14 mouse cellular contexts compared by ENCODE assay signal in the genomic region with DNA sequence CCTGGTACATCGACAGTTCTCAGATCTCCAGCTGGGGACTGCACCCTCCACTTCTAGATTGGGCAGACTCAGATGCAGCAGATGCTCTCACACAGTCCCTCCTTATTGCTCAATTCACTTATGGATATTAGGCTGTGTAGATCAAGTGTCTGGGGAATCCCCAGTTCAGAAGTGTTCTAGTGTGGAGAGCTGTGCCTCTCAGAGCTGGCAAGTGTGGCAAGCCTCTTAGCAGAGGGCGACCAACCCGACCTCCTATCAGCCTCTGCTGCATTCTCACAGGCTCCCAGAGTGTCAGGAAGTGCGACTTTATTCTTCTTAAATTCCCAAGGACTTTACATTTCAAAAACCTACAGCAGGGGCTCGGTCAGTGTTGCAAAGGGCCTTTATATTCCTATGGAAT.
DNase-seq lines count a peak whose midpoint lies in the region; ATAC-seq and TF ChIP-seq lines count a peak whose summit lies in the region.
"Had no signal": no experiment of that assay in that cellular context is flagged by ENCODE, and none has a peak within 500 bp of the region (broad histone marks: within the 10 kb centered on the region; RNA-seq: fewer than 3 reads in every experiment).

No protein-coding gene starts in this region.

- 36% methylated on average over 5 of the region's 5 CpGs for WGBS in lung, postnatal 0 days
- 31% methylated on average over 5 of the region's 5 CpGs for WGBS in hindbrain, embryonic 12.5 days
- 47% methylated on average over 5 of the region's 5 CpGs for WGBS in kidney, embryonic 16.5 days

- H3K36me3 ChIP-seq in lung, postnatal 0 days (ENCODE audit: insufficient read depth, low read length), result peaks cover 2% of the 10 kb centered on the region; the same call in 1 of the 2 replicates
- peaks cover 16% of the 10 kb centered on the region for H3K36me3 ChIP-seq in hindbrain, embryonic 12.5 days
- H3K36me3 ChIP-seq in myocyte (ENCODE audit: control insufficient read depth, insufficient read depth), result no peaks in the 10 kb centered on the region
- H3K36me3 ChIP-seq in kidney, embryonic 16.5 days (ENCODE audit: insufficient read depth, low read length), result 0 out of 2 replicates have a peak, but pooled peaks cover 8% of the 10 kb centered on the region
- H3K36me3 ChIP-seq: liver, embryonic 15.5 days had no signal

- H3K4me2 ChIP-seq in lung, postnatal 0 days (replicated peaks; ENCODE audit: low read depth, low read length), result no peak overlapping the region
- no peak overlapping the region for H3K4me2 ChIP-seq in hindbrain, embryonic 12.5 days (replicated peaks)
- no peak overlapping the region for H3K4me2 ChIP-seq in myocyte (ENCODE audit: low read depth)
- H3K4me2 ChIP-seq in kidney, embryonic 16.5 days (replicated peaks; ENCODE audit: low read depth, low read length), result no peak overlapping the region
- H3K4me2 ChIP-seq: liver, embryonic 15.5 days; neural tube, embryonic 15.5 days had no signal

- no peak for TF ChIP-seq CTCF in lung, postnatal 0 days (IDR thresholded peaks at IDR 0.05)
- no peak for TF ChIP-seq CTCF in brain, embryonic 14.5 days (IDR thresholded peaks at IDR 0.05; ENCODE audit: borderline replicate concordance, extremely low read depth, insufficient read depth, insufficient read length)

- no peaks in the 10 kb centered on the region for H3K79me2 ChIP-seq in myocyte (ENCODE audit: control insufficient read depth, insufficient read depth)

- H3K9me3 ChIP-seq in lung, postnatal 0 days (ENCODE audit: low read length), result no peaks in the 10 kb centered on the region
- H3K9me3 ChIP-seq in hindbrain, embryonic 12.5 days (replicated peaks), result no peaks in the 10 kb centered on the region
- no peaks in the 10 kb centered on the region for H3K9me3 ChIP-seq in kidney, embryonic 16.5 days (ENCODE audit: low read length)
- H3K9me3 ChIP-seq: heart, embryonic 10.5 days; limb, embryonic 10.5 days; liver, embryonic 15.5 days; neural tube, embryonic 15.5 days had no signal

- H3K27ac ChIP-seq in lung, postnatal 0 days (ENCODE audit: low read length), result no peak overlapping the region
- H3K27ac ChIP-seq in hindbrain, embryonic 12.5 days, result peak overlapping the region; percentile 57; the same call in 1 of the 2 replicates
- H3K27ac ChIP-seq in kidney, embryonic 16.5 days (ENCODE audit: low read length), result no peak overlapping the region; the same call in 1 of the 2 replicates
- H3K27ac ChIP-seq: heart, embryonic 10.5 days; limb, embryonic 10.5 days; liver, embryonic 15.5 days had no signal

- peak; percentile 37 for ATAC-seq in lung, postnatal 0 days
- peak; percentile 48 for ATAC-seq in hindbrain, embryonic 12.5 days (ENCODE audit: low FRiP score)
- ATAC-seq in kidney, embryonic 16.5 days (ENCODE audit: low FRiP score, low TSS enrichment), result no peak

- H3K4me1 ChIP-seq in lung, postnatal 0 days (ENCODE audit: insufficient read depth, low read depth, low read length), result peaks cover 7% of the 10 kb centered on the region; the same call in 1 of the 2 replicates
- peaks cover 45% of the 10 kb centered on the region for H3K4me1 ChIP-seq in hindbrain, embryonic 12.5 days
- H3K4me1 ChIP-seq in kidney, embryonic 16.5 days (ENCODE audit: insufficient read depth, low read length), result peaks cover 42% of the 10 kb centered on the region
- H3K4me1 ChIP-seq: liver, embryonic 15.5 days had no signal

- H3K9ac ChIP-seq in lung, postnatal 0 days (replicated peaks; ENCODE audit: low read depth), result no peak overlapping the region
- no peak overlapping the region for H3K9ac ChIP-seq in hindbrain, embryonic 12.5 days
- no peak overlapping the region for H3K9ac ChIP-seq in kidney, embryonic 16.5 days (replicated peaks; ENCODE audit: low read length)
- H3K9ac ChIP-seq: liver, embryonic 15.5 days; neural tube, embryonic 15.5 days had no signal

- no peaks in the 10 kb centered on the region for H3K27me3 ChIP-seq in lung, postnatal 0 days (replicated peaks; ENCODE audit: insufficient read depth, low read length)
- H3K27me3 ChIP-seq in hindbrain, embryonic 12.5 days, result no peaks in the 10 kb centered on the region
- no peaks in the 10 kb centered on the region for H3K27me3 ChIP-seq in myocyte (ENCODE audit: control insufficient read depth, insufficient read depth, insufficient read length)
- H3K27me3 ChIP-seq in kidney, embryonic 16.5 days (ENCODE audit: insufficient read depth, low read length), result no peaks in the 10 kb centered on the region
- H3K27me3 ChIP-seq: liver, embryonic 15.5 days; neural tube, embryonic 15.5 days had no signal

- TF ChIP-seq EP300 in lung, postnatal 0 days (IDR thresholded peaks at IDR 0.05), result no peak

- no peak overlapping the region for H3K4me3 ChIP-seq in lung, postnatal 0 days (ENCODE audit: low read depth, low read length)
- H3K4me3 ChIP-seq in hindbrain, embryonic 12.5 days, result no peak overlapping the region
- H3K4me3 ChIP-seq in myocyte, result no peak overlapping the region
- H3K4me3 ChIP-seq in kidney, embryonic 16.5 days (ENCODE audit: low read length), result no peak overlapping the region
- H3K4me3 ChIP-seq: heart, embryonic 10.5 days; limb, embryonic 10.5 days; liver, embryonic 15.5 days; neural tube, embryonic 15.5 days had no signal

- DNase-seq in lung, postnatal 0 days (ENCODE audit: low spot score), result peak; percentile 34
- DNase-seq in lung, postnatal 10 days, result no peak
- DNase-seq in brain, embryonic 14.5 days (ENCODE audit: low read depth), result peak; percentile 63
- DNase-seq in thymus, postnatal 36 days, result no peak
- DNase-seq: adrenal gland, postnatal 25 days; heart, postnatal 4 days; thymus, postnatal 4 days had no signal

- H3ac ChIP-seq in myocyte (ENCODE audit: control insufficient read depth, insufficient read length), result no peak overlapping the region

- no peak for TF ChIP-seq POLR2A in brain, embryonic 14.5 days (IDR thresholded peaks at IDR 0.05; ENCODE audit: borderline replicate concordance, extremely low read depth, insufficient read depth, insufficient read length, poor library complexity, severe bottlenecking)
- no peak for TF ChIP-seq POLR2A in myocyte (IDR thresholded peaks at IDR 0.05; ENCODE audit: insufficient read length, low read depth)

TF ChIP-seq in myocyte, 11 proteins besides CTCF, POLR2A, EP300 and RAD21:
- TF ChIP-seq MAX (IDR thresholded peaks at IDR 0.05; ENCODE audit: low read depth) (no peak), CEBPB (IDR thresholded peaks at IDR 0.05; ENCODE audit: insufficient read depth, poor library complexity, severe bottlenecking) (peak; percentile 62)

Comparison
In these comparisons a context has a peak if more than half of its experiments do, and no peak if none do; other contexts are left out.
1. DNase-seq: peak in lung, postnatal 0 days (single experiment) and brain, embryonic 14.5 days (single experiment); none in lung, postnatal 10 days (single experiment) and thymus, postnatal 36 days (0 of 2).